Mouse (Mus musculus) heart, embryonic 14.5 days (tissue): ENCODE results near the gene Unc93b1. TPM values are rescaled to one million over a fixed set of nuclear protein-coding genes. Genes with fewer than 3 reads are reported as not detected.
A peak's percentile ranks its signal among the peaks of the same experiment; 100 is the strongest.

Experiments
- ATAC-seq: fragments of 200-750 bp; cut with Nextera tagmentation; 2 replicates; pipeline ENCODE4 v1.8.0; 2017; ENCODE audit warnings: low read depth, moderate TSS enrichment; ENCODE audit not compliant: insufficient number of reproducible peaks, insufficient read depth, low FRiP score
- H3K27ac ChIP-seq, 2 experiments: fragments of 200-500 bp in 1 of 2; fragments of 300-500 bp in 1 of 2; sonication (generic) in 1 of 2; replicated peaks in 1 of 2; 2 replicates each; pipeline ENCODE4 v1.5.1; 2012 to 2014; ENCODE audit warnings: low read depth in 2 of 2, low read length in 2 of 2, control low read depth in 1 of 2, mild to moderate bottlenecking in 1 of 2, mixed read lengths in 1 of 2; ENCODE audit not compliant: control insufficient read depth in 1 of 2, insufficient read depth in 1 of 2
- H3K27me3 ChIP-seq: fragments of 300-500 bp; sonication (generic); 2 replicates; pipeline ENCODE4 v1.6.1; 2014; ENCODE audit warnings: mild to moderate bottlenecking, low read length, control low read depth; ENCODE audit not compliant: control insufficient read depth, insufficient read depth
- H3K36me3 ChIP-seq: fragments of 300-500 bp; sonication (generic); 2 replicates; pipeline ENCODE4 v1.6.1; 2014; ENCODE audit warnings: mild to moderate bottlenecking, control low read depth, low read length, mixed read lengths; ENCODE audit not compliant: control insufficient read depth, insufficient read depth
- H3K4me1 ChIP-seq, 2 experiments: fragments of 200-500 bp in 1 of 2; fragments of 300-500 bp in 1 of 2; sonication (generic) in 1 of 2; 2 replicates each; pipeline ENCODE4 v1.6.1; 2012 to 2014; ENCODE audit warnings: low read length in 2 of 2, control low read depth in 1 of 2, mixed read lengths in 1 of 2; ENCODE audit not compliant: control insufficient read depth in 2 of 2, insufficient read depth in 2 of 2
- H3K4me2 ChIP-seq: fragments of 300-500 bp; sonication (generic); 2 replicates; pipeline ENCODE4 v1.6.1; 2014; ENCODE audit warnings: mild to moderate bottlenecking, low read length
- H3K4me3 ChIP-seq, 2 experiments: fragments of 200-500 bp in 1 of 2; fragments of 300-500 bp in 1 of 2; sonication (generic) in 1 of 2; 2 replicates each; pipeline ENCODE4 v1.5.1; 2012 to 2014; ENCODE audit warnings: low read length in 2 of 2, mild to moderate bottlenecking in 2 of 2, control low read depth in 1 of 2, low read depth in 1 of 2, moderate library complexity in 1 of 2; ENCODE audit not compliant: control insufficient read depth in 1 of 2, insufficient read depth in 1 of 2
- H3K9ac ChIP-seq: fragments of 300-500 bp; sonication (generic); 2 replicates; pipeline ENCODE4 v1.6.1; 2014; ENCODE audit warnings: mild to moderate bottlenecking, low read length
- H3K9me3 ChIP-seq: fragments of 300-500 bp; sonication (generic); 2 replicates; pipeline ENCODE4 v1.6.1; 2016; ENCODE audit warnings: low read length, control low read depth; ENCODE audit not compliant: control insufficient read depth
- whole genome bisulfite sequencing: fragments of 180-500 bp; shearing (Covaris S2); extraction: QIAGEN DNeasy Blood & Tissue Kit; methylation state at CpG from one replicate; pipeline ENCODE4 v1.1.7; 2014; 5-methylcytosine and 5-hydroxymethylcytosine counted together
- polyA plus RNA-seq: library from polyadenylated mRNA; unstranded; fragments of >200 nt; fragmentation: Nextera tagmentation; extraction: Ambion mirVana; gene quantifications from 2 replicates; pipeline ENCODE4 v1.2.1, GENCODE M21; 2014

Gene Unc93b1
- polyA plus RNA-seq, 1 experiment from 2014 or later: 14.5 TPM

- H3K27ac ChIP-seq: 0 out of 4 replicates have a peak overlapping the region, but pooled peaks of 1 of the 2 experiments have one; percentile 33
- 0 out of 2 replicates have a peak, but pooled peaks have one; percentile 40 for ATAC-seq
- H3K4me1 ChIP-seq: peaks cover 6 to 11% of the 10 kb centered on the region in 2 experiments
Observed at GRCm38 (mm10) chr19:3935896-3936850, 1.2 kb downstream of the Unc93b1 start.

GRCm38 (mm10) chr19:3942315-3942714 is 7.3 kb downstream of the Unc93b1 start:
- no peak overlapping the region for H3K9ac ChIP-seq
- peaks cover 8 to 11% of the 10 kb centered on the region in 2 experiments for H3K4me1 ChIP-seq
- no peak overlapping the region for H3K4me2 ChIP-seq
- no peaks in the 10 kb centered on the region for H3K36me3 ChIP-seq
- H3K27me3 ChIP-seq: peaks cover 6% of the 10 kb centered on the region; the same call in 1 of the 2 replicates
- no peak overlapping the region for H3K27ac ChIP-seq
- WGBS: 75% methylated on average over 7 of the region's 7 CpGs
- H3K9me3 ChIP-seq: no peaks in the 10 kb centered on the region
- no peak for ATAC-seq
- no peak overlapping the region for H3K4me3 ChIP-seq

More at GRCm38 (mm10) chr19:3935896-3936850, 1.2 kb downstream of the Unc93b1 start:
- peak overlapping the region; percentile 93 for H3K4me2 ChIP-seq
- H3K27me3 ChIP-seq: no peaks in the 10 kb centered on the region
- H3K36me3 ChIP-seq: no peaks in the 10 kb centered on the region
- 7% methylated on average over 22 of the region's 22 CpGs for WGBS
- H3K9me3 ChIP-seq: no peaks in the 10 kb centered on the region
- peak overlapping the region; percentile 61 to 65 for H3K4me3 ChIP-seq
- peak overlapping the region; percentile 73 for H3K9ac ChIP-seq

- H3K4me1 ChIP-seq: peaks cover 8 to 11% of the 10 kb centered on the region in 2 experiments
- ATAC-seq: no peak
- 17% methylated on average over 27 of the region's 27 CpGs for WGBS
- H3K27me3 ChIP-seq: peaks cover 6% of the 10 kb centered on the region; the same call in 1 of the 2 replicates
- H3K27ac ChIP-seq: no peak overlapping the region
- no peaks in the 10 kb centered on the region for H3K9me3 ChIP-seq
- H3K4me2 ChIP-seq: peak overlapping the region; percentile 56
- H3K4me3 ChIP-seq: peak overlapping the region; percentile 7 to 24; a peak in 3 of 4 replicates
- no peaks in the 10 kb centered on the region for H3K36me3 ChIP-seq
- no peak overlapping the region for H3K9ac ChIP-seq
Observed at GRCm38 (mm10) chr19:3942986-3943735, 8.2 kb downstream of the Unc93b1 start.

DNA sequence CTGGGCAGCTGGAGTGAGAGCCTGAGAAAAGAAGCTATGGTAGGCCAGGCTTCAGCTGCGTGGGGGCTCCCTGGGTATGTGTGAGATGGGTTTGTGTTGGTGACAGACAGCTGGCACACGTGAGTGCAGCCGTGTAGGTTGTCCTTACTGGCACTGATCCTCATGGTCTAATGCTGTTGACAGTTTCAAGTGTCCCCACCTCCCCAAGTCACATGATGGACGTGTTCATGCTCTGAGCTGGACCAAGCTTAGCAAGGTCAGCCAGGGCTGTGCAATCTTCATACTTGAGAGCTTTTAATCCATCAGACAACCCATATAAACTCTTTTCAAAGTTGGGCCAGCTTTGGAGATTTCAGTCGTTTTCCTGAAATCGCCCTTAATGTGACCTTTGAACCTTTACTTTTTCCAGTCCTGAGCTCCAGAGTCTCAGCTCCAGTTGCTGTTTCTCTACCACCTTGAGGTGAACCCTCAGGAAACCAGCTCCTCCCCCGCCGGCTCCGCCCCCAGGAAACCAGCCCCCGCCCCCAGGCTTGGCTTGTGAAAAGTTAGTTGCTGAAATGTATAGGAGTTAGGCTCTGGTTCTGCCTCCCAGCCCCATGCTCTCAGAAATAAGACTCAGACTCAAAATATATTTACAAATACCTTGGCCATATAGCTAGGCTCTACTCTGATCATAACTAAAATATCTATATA is 11.0 kb downstream of the Unc93b1 start:
- WGBS: 13% methylated on average over 10 of the region's 10 CpGs
- ATAC-seq: peak; percentile 83

GRCm38 (mm10) chr19:3946715-3947114 is 11.7 kb downstream of the Unc93b1 start:
- Histone ChIP-seq H3K4me3 (no peak overlapping the region), H3K27ac (no peak overlapping the region), H3K36me3 (no peaks in the 10 kb centered on the region), H3K4me1 (peaks cover 8 to 11% of the 10 kb centered on the region in 2 experiments), H3K9me3 (no peaks in the 10 kb centered on the region), H3K9ac (no peak overlapping the region), H3K27me3 (peaks cover 6% of the 10 kb centered on the region; the same call in 1 of the 2 replicates), H3K4me2 (no peak overlapping the region)
- WGBS: 8% methylated on average over 2 of the region's 2 CpGs
- ATAC-seq: no peak

More for the DNA sequence above, 11.0 kb downstream of the Unc93b1 start:
- Histone ChIP-seq H3K4me3 (no peak overlapping the region), H3K9ac (no peak overlapping the region), H3K27me3 (peaks cover 6% of the 10 kb centered on the region; the same call in 1 of the 2 replicates), H3K4me2 (no peak overlapping the region), H3K36me3 (no peaks in the 10 kb centered on the region), H3K4me1 (peaks cover 8 to 11% of the 10 kb centered on the region in 2 experiments), H3K9me3 (no peaks in the 10 kb centered on the region), H3K27ac (peak overlapping the region; percentile 21 to 62; a peak in 3 of 4 replicates)

- WGBS: 72% methylated on average over 3 of the region's 3 CpGs
- H3K36me3 ChIP-seq: no peaks in the 10 kb centered on the region
- H3K27me3 ChIP-seq: no peaks in the 10 kb centered on the region
- H3K4me2 ChIP-seq: no peak overlapping the region
- H3K4me1 ChIP-seq: peaks cover 8 to 11% of the 10 kb centered on the region in 2 experiments
- no peak overlapping the region for H3K9ac ChIP-seq
- H3K4me3 ChIP-seq: no peak overlapping the region
- no peak overlapping the region for H3K27ac ChIP-seq
- no peaks in the 10 kb centered on the region for H3K9me3 ChIP-seq
- no peak for ATAC-seq
Observed at GRCm38 (mm10) chr19:3947813-3948212, 12.8 kb downstream of the Unc93b1 start.

- Histone ChIP-seq H3K27me3 (no peaks in the 10 kb centered on the region), H3K4me2 (no peak overlapping the region), H3K9ac (no peak overlapping the region), H3K27ac (no peak overlapping the region), H3K9me3 (no peaks in the 10 kb centered on the region), H3K4me3 (no peak overlapping the region), H3K36me3 (no peaks in the 10 kb centered on the region), H3K4me1 (peaks cover 6 to 11% of the 10 kb centered on the region in 2 experiments)
- 70% methylated on average over 14 of the region's 14 CpGs for WGBS
- no peak for ATAC-seq
Observed at GRCm38 (mm10) chr19:3948546-3948945, 13.6 kb downstream of the Unc93b1 start.
